Mouse (Mus musculus) thymus, adult 18-20 months (tissue): ENCODE results near the gene Akap13.

ENCODE experiments used
- DNase-seq, 2 experiments: peaks; one replicate each; pipeline ENCODE4 v3.0.0; 2022; ENCODE audit warnings: mixed read lengths in 2 of 2

The Akap13 gene

GRCm38 (mm10) chr7:75568883-75569282 is 113.5 kb downstream of the Akap13 start:
- no peak for DNase-seq

GRCm38 (mm10) chr7:75570218-75570617 is 114.9 kb downstream of the Akap13 start:
- no peak for DNase-seq

GRCm38 (mm10) chr7:75571078-75571477 is 115.7 kb downstream of the Akap13 start:
- DNase-seq, result no peak

- DNase-seq, result peak in 1 of 2 experiments; percentile 54
These were observed 116.8 kb downstream of the Akap13 start for GRCm38 (mm10) chr7:75572127-75572526.

- DNase-seq, result no peak
These were observed 119.9 kb downstream of the Akap13 start for GRCm38 (mm10) chr7:75575120-75575649.

- no peak for DNase-seq
These were observed 120.7 kb downstream of the Akap13 start for GRCm38 (mm10) chr7:75575800-75576585.

- no peak for DNase-seq
These were observed 121.5 kb downstream of the Akap13 start for GRCm38 (mm10) chr7:75576851-75577250.

- DNase-seq, result no peak
These were observed 122.0 kb downstream of the Akap13 start for GRCm38 (mm10) chr7:75577353-75577752.

GRCm38 (mm10) chr7:75578647-75579046 is 123.3 kb downstream of the Akap13 start:
- peak in 1 of 2 experiments; percentile 57 for DNase-seq

- no peak for DNase-seq
These were observed 126.8 kb downstream of the Akap13 start for GRCm38 (mm10) chr7:75582091-75582490.

- no peak for DNase-seq
These were observed 128.8 kb downstream of the Akap13 start for GRCm38 (mm10) chr7:75584100-75584499.

GRCm38 (mm10) chr7:75585409-75585808 is 130.1 kb downstream of the Akap13 start:
- DNase-seq, result no peak

GRCm38 (mm10) chr7:75586113-75586512 is 130.8 kb downstream of the Akap13 start:
- DNase-seq, result peak; percentile 78 to 87

GRCm38 (mm10) chr7:75587727-75588126 is 132.4 kb downstream of the Akap13 start:
- peak in 1 of 2 experiments; percentile 44 for DNase-seq

GRCm38 (mm10) chr7:75589304-75589973 is 134.1 kb downstream of the Akap13 start:
- no peak for DNase-seq

- no peak for DNase-seq
These were observed 136.6 kb downstream of the Akap13 start for GRCm38 (mm10) chr7:75591961-75592360.

GRCm38 (mm10) chr7:75594801-75595200 is 139.5 kb downstream of the Akap13 start:
- DNase-seq, result peak in 1 of 2 experiments; percentile 12

- DNase-seq, result no peak
These were observed 139.9 kb downstream of the Akap13 start for GRCm38 (mm10) chr7:75595268-75595667.

GRCm38 (mm10) chr7:75596058-75596748 is 140.9 kb downstream of the Akap13 start:
- DNase-seq, result peak in 1 of 2 experiments; percentile 62

GRCm38 (mm10) chr7:75597840-75598239 is 142.5 kb downstream of the Akap13 start:
- DNase-seq, result no peak

GRCm38 (mm10) chr7:75600360-75601075 is 145.2 kb downstream of the Akap13 start:
- DNase-seq, result peak in 1 of 2 experiments; percentile 52

- no peak for DNase-seq
These were observed 151.9 kb downstream of the Akap13 start for GRCm38 (mm10) chr7:75607248-75607647.
